Mouse (Mus musculus) hindbrain, embryonic 12.5 days (tissue): ENCODE measurements around the gene Exoc6b. TPM values are rescaled to one million over a fixed set of nuclear protein-coding genes. Genes with fewer than 3 reads are reported as not detected.
A peak's percentile ranks its signal among the peaks of the same experiment; 100 is the strongest.

Experiments
- ATAC-seq: fragments of 200-750 bp; cut with Nextera tagmentation; 2 replicates; pipeline ENCODE4 v1.8.0; 2017; ENCODE audit warnings: moderate TSS enrichment; ENCODE audit not compliant: low FRiP score
- H3K27ac ChIP-seq: fragments of 300-500 bp; sonication (generic); 2 replicates; pipeline ENCODE4 v1.5.1; 2016; ENCODE audit warnings: mild to moderate bottlenecking
- H3K27me3 ChIP-seq: fragments of 300-500 bp; sonication (generic); 2 replicates; pipeline ENCODE4 v1.6.1; 2016; ENCODE audit warnings: mild to moderate bottlenecking
- H3K36me3 ChIP-seq: fragments of 300-500 bp; sonication (generic); 2 replicates; pipeline ENCODE4 v1.6.1; 2016; ENCODE audit warnings: mild to moderate bottlenecking
- H3K4me1 ChIP-seq: fragments of 300-500 bp; sonication (generic); 2 replicates; pipeline ENCODE4 v1.6.1; 2016
- H3K4me2 ChIP-seq: fragments of 300-500 bp; sonication (generic); replicated peaks from 2 replicates; pipeline ENCODE4 v1.6.1; 2016; ENCODE audit warnings: mild to moderate bottlenecking
- H3K4me3 ChIP-seq: fragments of 300-500 bp; sonication (generic); 2 replicates; pipeline ENCODE4 v1.5.1; 2016; ENCODE audit warnings: mild to moderate bottlenecking
- H3K9ac ChIP-seq: fragments of 300-500 bp; sonication (generic); 2 replicates; pipeline ENCODE4 v1.6.1; 2016; ENCODE audit warnings: mild to moderate bottlenecking, moderate library complexity
- H3K9me3 ChIP-seq: fragments of 300-500 bp; sonication (generic); replicated peaks from 2 replicates; pipeline ENCODE4 v1.6.1; 2016; ENCODE audit warnings: mild to moderate bottlenecking
- WGBS: fragments of 180-500 bp; shearing (Covaris S2); methylation state at CpG from one replicate; pipeline ENCODE4 v1.1.7; 2016; 5-methylcytosine and 5-hydroxymethylcytosine counted together
- polyA plus RNA-seq: library from polyadenylated mRNA; unstranded; fragments of >200 nt; fragmentation: Nextera tagmentation; extraction: Ambion mirVana; gene quantifications from 2 replicates; pipeline ENCODE4 v1.2.1, GENCODE M21; 2016

Gene Exoc6b
- polyA plus RNA-seq, 1 experiment from 2014 or later = 51.5 TPM

GRCm38 (mm10) chr6:84746193-84746846 lies 323.0 kb downstream of the Exoc6b start:
- peak; percentile 91 for ATAC-seq
- Histone ChIP-seq H3K9ac (no peak overlapping the region), H3K4me1 (peaks cover 17% of the 10 kb centered on the region), H3K27ac (peak overlapping the region; percentile 44), H3K4me2 (no peak overlapping the region), H3K27me3 (no peaks in the 10 kb centered on the region), H3K4me3 (no peak overlapping the region), H3K9me3 (no peaks in the 10 kb centered on the region), H3K36me3 (no peaks in the 10 kb centered on the region)
- WGBS = 42% methylated on average over 5 of the region's 5 CpGs

- no peak overlapping the region for H3K4me2 ChIP-seq
- 0 out of 2 replicates have a peak, but pooled peaks have one; percentile 39 for ATAC-seq
- no peak overlapping the region for H3K4me3 ChIP-seq
- no peak overlapping the region for H3K9ac ChIP-seq
- whole genome bisulfite sequencing = 62% methylated on average over 7 of the region's 7 CpGs
- H3K27ac ChIP-seq = peak overlapping the region; percentile 44
- peaks cover 17% of the 10 kb centered on the region for H3K4me1 ChIP-seq
- H3K27me3 ChIP-seq = no peaks in the 10 kb centered on the region
- no peaks in the 10 kb centered on the region for H3K9me3 ChIP-seq
- H3K36me3 ChIP-seq = no peaks in the 10 kb centered on the region
These were observed 323.7 kb downstream of the Exoc6b start for GRCm38 (mm10) chr6:84745570-84745969.

- H3K36me3 ChIP-seq = no peaks in the 10 kb centered on the region
- H3K27me3 ChIP-seq = no peaks in the 10 kb centered on the region
- 79% methylated on average over 3 of the region's 3 CpGs for WGBS
- H3K4me1 ChIP-seq = peaks cover 12% of the 10 kb centered on the region
- no peak overlapping the region for H3K9ac ChIP-seq
- H3K4me2 ChIP-seq = no peak overlapping the region
- H3K4me3 ChIP-seq = no peak overlapping the region
- no peak for ATAC-seq
- no peak overlapping the region for H3K27ac ChIP-seq
- H3K9me3 ChIP-seq = no peaks in the 10 kb centered on the region
These were observed 327.1 kb downstream of the Exoc6b start for GRCm38 (mm10) chr6:84742227-84742626.

GRCm38 (mm10) chr6:84736942-84737341 lies 332.4 kb downstream of the Exoc6b start:
- H3K27ac ChIP-seq = no peak overlapping the region
- H3K27me3 ChIP-seq = no peaks in the 10 kb centered on the region
- 70% methylated on average over 3 of the region's 3 CpGs for WGBS
- H3K4me1 ChIP-seq = no peaks in the 10 kb centered on the region
- no peak overlapping the region for H3K4me3 ChIP-seq
- no peak overlapping the region for H3K9ac ChIP-seq
- ATAC-seq = no peak
- H3K9me3 ChIP-seq = no peaks in the 10 kb centered on the region
- H3K36me3 ChIP-seq = no peaks in the 10 kb centered on the region
- no peak overlapping the region for H3K4me2 ChIP-seq

- Histone ChIP-seq H3K27me3 (no peaks in the 10 kb centered on the region), H3K4me2 (no peak overlapping the region), H3K9me3 (0 out of 2 replicates have a peak, but pooled peaks cover 5% of the 10 kb centered on the region), H3K9ac (no peak overlapping the region), H3K4me1 (no peaks in the 10 kb centered on the region), H3K36me3 (no peaks in the 10 kb centered on the region), H3K4me3 (no peak overlapping the region), H3K27ac (no peak overlapping the region)
- no peak for ATAC-seq
These were observed 342.4 kb downstream of the Exoc6b start for GRCm38 (mm10) chr6:84726876-84727275.

- no peak for ATAC-seq
- Histone ChIP-seq H3K27ac (no peak overlapping the region), H3K4me1 (no peaks in the 10 kb centered on the region), H3K4me2 (no peak overlapping the region), H3K9ac (no peak overlapping the region), H3K9me3 (no peaks in the 10 kb centered on the region), H3K36me3 (no peaks in the 10 kb centered on the region), H3K4me3 (no peak overlapping the region), H3K27me3 (no peaks in the 10 kb centered on the region)
- 87% methylated on average over 11 of the region's 11 CpGs for WGBS
These were observed 356.1 kb downstream of the Exoc6b start for GRCm38 (mm10) chr6:84713171-84713570.

- no peak for ATAC-seq
- WGBS = 86% methylated on average over 6 of the region's 6 CpGs
- Histone ChIP-seq H3K27me3 (no peaks in the 10 kb centered on the region), H3K4me2 (no peak overlapping the region), H3K4me1 (0 out of 2 replicates have a peak, but pooled peaks cover 3% of the 10 kb centered on the region), H3K27ac (no peak overlapping the region), H3K4me3 (no peak overlapping the region), H3K36me3 (no peaks in the 10 kb centered on the region), H3K9me3 (no peaks in the 10 kb centered on the region), H3K9ac (no peak overlapping the region)
These were observed 358.5 kb downstream of the Exoc6b start for GRCm38 (mm10) chr6:84710831-84711230.

GRCm38 (mm10) chr6:84708631-84709030 lies 360.7 kb downstream of the Exoc6b start:
- no peak for ATAC-seq
- Histone ChIP-seq H3K27me3 (no peaks in the 10 kb centered on the region), H3K27ac (no peak overlapping the region), H3K4me2 (no peak overlapping the region), H3K36me3 (no peaks in the 10 kb centered on the region), H3K4me3 (no peak overlapping the region), H3K9ac (no peak overlapping the region), H3K4me1 (0 out of 2 replicates have a peak, but pooled peaks cover 3% of the 10 kb centered on the region), H3K9me3 (no peaks in the 10 kb centered on the region)
- WGBS = 76% methylated on average over 4 of the region's 4 CpGs

GRCm38 (mm10) chr6:84699579-84699978 lies 369.7 kb downstream of the Exoc6b start:
- no peak overlapping the region for H3K4me3 ChIP-seq
- H3K27ac ChIP-seq = no peak overlapping the region
- WGBS = 90% methylated on average over 5 of the region's 5 CpGs
- H3K9me3 ChIP-seq = no peaks in the 10 kb centered on the region
- ATAC-seq = no peak
- no peak overlapping the region for H3K4me2 ChIP-seq
- peaks cover 11% of the 10 kb centered on the region; the same call in 1 of the 2 replicates for H3K4me1 ChIP-seq
- no peaks in the 10 kb centered on the region for H3K27me3 ChIP-seq
- no peaks in the 10 kb centered on the region for H3K36me3 ChIP-seq
- no peak overlapping the region for H3K9ac ChIP-seq

- Histone ChIP-seq H3K9me3 (no peaks in the 10 kb centered on the region), H3K4me1 (peaks cover 13% of the 10 kb centered on the region; the same call in 1 of the 2 replicates), H3K9ac (no peak overlapping the region), H3K27me3 (no peaks in the 10 kb centered on the region), H3K36me3 (no peaks in the 10 kb centered on the region), H3K4me3 (no peak overlapping the region), H3K4me2 (no peak overlapping the region), H3K27ac (no peak overlapping the region)
- WGBS = 75% methylated on average over 1 of the region's 1 CpGs
- ATAC-seq = no peak
These were observed 371.0 kb downstream of the Exoc6b start for GRCm38 (mm10) chr6:84698288-84698673.

GRCm38 (mm10) chr6:84697474-84698287 lies 371.6 kb downstream of the Exoc6b start:
- 42% methylated on average over 9 of the region's 9 CpGs for WGBS

GRCm38 (mm10) chr6:84693844-84694243 lies 375.5 kb downstream of the Exoc6b start:
- H3K9me3 ChIP-seq = no peaks in the 10 kb centered on the region
- no peak overlapping the region for H3K9ac ChIP-seq
- 62% methylated on average over 4 of the region's 4 CpGs for WGBS
- H3K4me1 ChIP-seq = peaks cover 15% of the 10 kb centered on the region; the same call in 1 of the 2 replicates
- no peak overlapping the region for H3K4me2 ChIP-seq
- ATAC-seq = no peak
- H3K4me3 ChIP-seq = no peak overlapping the region
- H3K27me3 ChIP-seq = no peaks in the 10 kb centered on the region
- H3K36me3 ChIP-seq = no peaks in the 10 kb centered on the region
- no peak overlapping the region for H3K27ac ChIP-seq

More at GRCm38 (mm10) chr6:84697474-84698287, 371.6 kb downstream of the Exoc6b start:
- no peak overlapping the region for H3K27ac ChIP-seq
- no peaks in the 10 kb centered on the region for H3K9me3 ChIP-seq
- H3K9ac ChIP-seq = no peak overlapping the region
- ATAC-seq = no peak
- no peak overlapping the region for H3K4me3 ChIP-seq
- no peaks in the 10 kb centered on the region for H3K36me3 ChIP-seq
- no peaks in the 10 kb centered on the region for H3K27me3 ChIP-seq
- no peak overlapping the region for H3K4me2 ChIP-seq
- peaks cover 17% of the 10 kb centered on the region; the same call in 1 of the 2 replicates for H3K4me1 ChIP-seq
